Mouse (Mus musculus) liver, adult 10 weeks (tissue): ENCODE measurements around the gene Zfp27. TPM values are rescaled to one million over a fixed set of nuclear protein-coding genes. Genes with fewer than 3 reads are reported as not detected.

Experiments used
- polyA plus RNA-seq: library from polyadenylated mRNA; stranded (reverse); fragments of 350-450 nt; fragmentation: Illumina TruSeq; extraction: RNeasy Lipid Tissue Mini Kit (QIAGEN cat#74804); gene quantifications from one replicate; pipeline ENCODE4 v1.2.3, GENCODE M21; 2014; ENCODE audit warnings: low read depth, low replicate concordance

Gene Zfp27
- polyA plus RNA-seq, result 2.3 TPM

GRCm38 (mm10) chr7:29905966-29906681, at the start of gene Zfp27:
Zfp27 (minus strand) TSS chr7:29906572.

GRCm38 (mm10) chr7:29953513-29954401, 47.4 kb upstream of the Zfp27 start, which contains the start of gene Zfp74:
Zfp74 (minus strand) TSS chr7:29954089.

DNA sequence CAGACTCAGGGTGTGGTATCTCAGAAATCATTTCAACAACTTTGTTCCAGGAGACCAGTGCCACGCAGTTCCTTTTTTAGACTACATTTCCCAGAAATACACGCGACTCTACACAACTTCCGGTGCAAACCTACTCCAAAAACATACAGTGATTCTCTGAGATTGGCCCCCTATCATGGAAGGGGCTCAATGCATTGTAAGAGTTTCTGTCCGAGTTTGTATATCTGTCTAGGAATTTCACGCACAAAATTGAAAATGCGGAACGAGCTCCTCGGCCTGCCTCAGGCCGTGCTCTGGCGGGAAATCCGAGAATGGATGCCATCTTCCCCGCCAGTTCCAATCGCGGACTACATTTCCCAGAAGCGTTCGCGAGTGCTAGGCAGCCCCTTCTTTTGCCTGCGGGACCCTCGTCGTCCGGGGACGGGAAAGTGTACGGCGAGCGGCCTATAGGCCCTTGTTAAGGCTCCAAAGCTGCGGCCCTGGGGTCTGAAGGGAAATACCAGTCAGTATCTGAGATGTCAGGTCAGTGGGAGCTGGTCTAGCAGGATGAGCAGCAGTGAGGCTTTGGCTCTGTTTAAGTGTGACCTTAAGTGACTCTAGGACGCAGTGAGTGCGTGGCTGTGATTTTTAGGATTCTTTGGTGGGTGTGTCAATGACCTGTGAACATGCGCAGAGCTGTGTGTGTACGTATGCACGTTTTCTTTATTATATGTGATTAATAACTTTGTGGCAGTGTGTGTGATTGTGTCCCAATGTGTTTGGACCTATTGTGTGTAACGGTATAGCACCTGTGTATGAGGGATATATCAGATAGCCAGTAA, 2.0 kb upstream of the Zfp27 start, which contains the start of gene Zfp383:
Gene Zfp383 (plus strand): TSS at position 94 of the 821 bp plus-strand sequence.

GRCm38 (mm10) chr7:29859532-29860517, 46.5 kb downstream of the Zfp27 start, which contains the start of gene Zfp420:
Zfp420 (plus strand) TSS chr7:29859979.

GRCm38 (mm10) chr7:29853219-29853842, 53.0 kb downstream of the Zfp27 start, which contains the start of gene Zfp940:
Zfp940 (minus strand) TSS chr7:29853669.

Other genes starting within 250 kb of the Zfp27 start
- not detected for gene Catsperg2, start 179.5 kb downstream of the Zfp27 start, polyA plus RNA-seq
- gene Zfp84, start 138.0 kb downstream of the Zfp27 start, polyA plus RNA-seq, result 3.2 TPM
- 1.1 TPM for gene Zfp30, start 122.6 kb downstream of the Zfp27 start, polyA plus RNA-seq
- 5.5 TPM for gene Zfp790, start 90.5 kb downstream of the Zfp27 start, polyA plus RNA-seq
- gene Zfp940, start 52.9 kb downstream of the Zfp27 start, polyA plus RNA-seq, result 2.9 TPM
- gene Zfp420, start 46.6 kb downstream of the Zfp27 start, polyA plus RNA-seq, result 6.8 TPM
- 5.3 TPM for gene Zfp383, start 1.7 kb upstream of the Zfp27 start, polyA plus RNA-seq
- 3.9 TPM for gene Zfp74, start 47.5 kb upstream of the Zfp27 start, polyA plus RNA-seq
- gene Zfp568, start 77.4 kb upstream of the Zfp27 start, polyA plus RNA-seq, result 4.3 TPM
- gene Zfp14, start 144.8 kb upstream of the Zfp27 start, polyA plus RNA-seq, result 1.3 TPM
- not detected for gene Zfp82, start 166.3 kb upstream of the Zfp27 start, polyA plus RNA-seq
- not detected for gene Gm26920, start 183.8 kb upstream of the Zfp27 start, polyA plus RNA-seq
- gene Zfp566, start 184.0 kb upstream of the Zfp27 start, polyA plus RNA-seq, result 0.61 TPM
- gene Zfp260, start 188.2 kb upstream of the Zfp27 start, polyA plus RNA-seq, result 42.8 TPM
- gene Zfp382, start 215.4 kb upstream of the Zfp27 start, polyA plus RNA-seq, result not detected